Mouse (Mus musculus): ENCODE results near the gene Uts2.
"Not testable (repeated sequence)": the region's sequence is repeated elsewhere in the genome, so short reads cannot be mapped to it uniquely, and the experiment has no call there.

DNA sequence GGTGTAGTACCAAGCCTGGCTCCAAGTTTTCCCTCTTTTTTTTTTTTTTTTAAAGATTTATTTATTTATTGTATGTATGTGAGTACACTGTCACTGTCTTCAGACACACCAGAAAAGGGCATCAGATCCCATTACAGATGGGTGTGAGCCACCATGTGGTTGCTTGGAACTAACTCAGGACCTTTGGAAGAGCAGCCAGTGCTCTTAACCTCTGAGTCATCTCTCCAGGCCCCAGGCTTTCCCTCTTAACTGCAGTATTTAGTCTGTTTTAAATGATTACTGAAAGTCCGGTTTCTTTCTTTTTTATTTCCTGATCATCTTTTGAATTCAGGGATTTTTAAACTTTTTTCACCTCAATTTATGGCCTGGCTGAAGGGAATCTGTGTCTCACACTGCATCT is 20.5 kb downstream of the Uts2 start:
- TF ChIP-seq CTCF (IDR thresholded peaks at IDR 0.05; ENCODE audit: extremely low read depth, insufficient read length, insufficient replicate concordance, low read depth, low read length); POLR2A (IDR thresholded peaks at IDR 0.05; ENCODE audit: low read depth, low read length): not testable (repeated sequence)
